Mouse (Mus musculus) large intestine, adult 2 months (tissue): Measurements from ENCODE around the gene Sestd1. TPM values are rescaled to one million over a fixed set of nuclear protein-coding genes. Genes with fewer than 3 reads are reported as not detected.
A peak's percentile ranks its signal among the peaks of the same experiment; 100 is the strongest.

ENCODE experiments used
- DNase-seq: peaks from one replicate; pipeline ENCODE4 v3.0.0-alpha.2; 2012; ENCODE audit warnings: low read depth, low spot score
- WGBS: fragments of 180-500 bp; shearing (Covaris S2); methylation state at CpG from one replicate; pipeline ENCODE4 v1.1.7; 2018; 5-methylcytosine and 5-hydroxymethylcytosine counted together
- polyA plus RNA-seq: library from polyadenylated mRNA; depleted of rRNA; stranded (reverse); fragments of >200 nt; gene quantifications from 2 replicates; pipeline ENCODE4 v1.2.3, GENCODE M21; 2012; rRNA removed

Sestd1 gene
- polyA plus RNA-seq, result 9.9 and 15.7 TPM in 2 replicates

DNA sequence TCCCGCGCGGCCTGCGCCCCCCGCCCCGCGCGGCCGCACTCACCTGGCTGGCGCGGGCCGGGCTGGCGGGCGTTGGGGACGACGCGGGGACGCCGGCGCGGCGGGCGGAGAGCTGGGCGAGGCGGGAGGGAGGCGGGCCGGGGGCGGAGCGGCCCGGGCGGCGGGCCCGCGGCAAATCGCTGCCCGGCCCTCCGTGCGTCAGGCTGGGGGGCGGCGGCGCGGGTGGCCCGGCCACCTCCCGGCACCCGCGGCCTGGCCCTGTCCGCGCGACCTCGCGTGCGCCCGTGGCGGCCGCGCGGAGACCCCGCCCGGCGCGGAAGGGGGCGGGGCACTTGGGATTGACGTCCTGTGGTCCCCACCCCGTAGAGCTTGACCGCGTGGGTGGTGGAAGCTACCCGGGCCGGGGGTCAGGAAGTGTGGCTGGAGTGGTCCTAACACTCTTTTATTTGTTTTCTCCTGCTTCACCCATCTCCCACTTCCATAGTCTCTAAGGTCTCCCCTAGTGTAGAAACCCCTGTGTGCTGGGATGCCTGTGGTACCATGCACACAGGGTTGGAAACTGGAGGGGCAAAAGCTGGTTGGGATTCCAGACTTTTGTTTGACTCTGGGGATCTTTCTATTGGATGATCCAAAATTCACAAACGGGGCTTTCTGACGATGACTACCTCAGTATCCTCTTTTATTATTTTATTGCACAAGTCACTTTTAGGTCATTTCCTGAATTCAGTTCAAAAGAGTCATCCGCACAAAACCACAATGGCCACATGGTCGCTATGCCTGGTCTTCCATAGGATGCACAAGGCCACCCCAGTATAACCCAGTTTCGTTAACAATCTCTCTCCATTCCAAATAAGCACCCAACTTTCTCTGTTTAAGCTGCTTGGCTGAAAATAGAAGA, at the start of gene Sestd1:
Gene Sestd1, minus strand, starts transcription at position 81 of the 898 bp plus-strand sequence.
- no peak for DNase-seq
- 5% methylated on average over 63 of the region's 73 CpGs for WGBS

DNA sequence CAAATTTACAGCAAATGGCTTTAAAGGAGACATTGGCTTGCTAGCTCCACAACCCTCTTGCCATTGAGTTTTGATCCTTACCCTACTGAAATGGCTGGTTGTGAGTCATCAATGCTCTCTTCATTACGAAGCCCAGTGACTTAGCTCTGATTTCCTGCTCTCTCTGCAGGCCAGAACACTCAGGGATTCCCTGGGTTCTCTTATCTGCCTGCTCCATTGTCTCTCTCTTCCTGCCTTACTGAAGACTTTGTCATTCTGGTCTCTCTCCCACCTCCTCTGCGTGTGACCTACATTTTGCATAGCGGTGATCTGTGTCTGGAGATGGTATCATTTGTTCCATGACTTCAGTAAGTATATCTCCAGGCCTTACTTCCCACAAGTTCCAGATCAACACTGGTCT, 46.9 kb upstream of the Sestd1 start:
- no peak for DNase-seq
- WGBS, result 81% methylated on average over 3 of the region's 3 CpGs

DNA sequence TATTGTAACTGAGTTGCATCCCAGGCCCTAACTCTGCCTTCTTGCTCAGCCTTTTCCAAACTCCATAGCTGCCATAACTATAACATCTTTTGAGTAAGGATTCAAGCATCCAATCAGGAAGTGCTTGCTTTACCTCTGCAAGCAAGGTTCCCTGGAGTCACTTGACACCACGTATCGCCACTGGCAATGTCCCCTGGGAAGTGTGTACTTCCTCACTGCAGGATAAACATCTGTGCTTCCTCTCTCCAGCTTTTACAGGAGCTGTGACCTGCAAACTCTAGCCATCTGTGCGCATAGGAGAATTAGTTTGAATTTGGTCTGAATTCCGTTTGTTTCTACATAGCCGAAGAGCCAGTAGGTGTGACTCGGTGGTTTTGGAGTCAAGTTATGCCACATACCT, 43.3 kb upstream of the Sestd1 start:
- 51% methylated on average over 6 of the region's 6 CpGs for WGBS
- DNase-seq, result no peak

DNA sequence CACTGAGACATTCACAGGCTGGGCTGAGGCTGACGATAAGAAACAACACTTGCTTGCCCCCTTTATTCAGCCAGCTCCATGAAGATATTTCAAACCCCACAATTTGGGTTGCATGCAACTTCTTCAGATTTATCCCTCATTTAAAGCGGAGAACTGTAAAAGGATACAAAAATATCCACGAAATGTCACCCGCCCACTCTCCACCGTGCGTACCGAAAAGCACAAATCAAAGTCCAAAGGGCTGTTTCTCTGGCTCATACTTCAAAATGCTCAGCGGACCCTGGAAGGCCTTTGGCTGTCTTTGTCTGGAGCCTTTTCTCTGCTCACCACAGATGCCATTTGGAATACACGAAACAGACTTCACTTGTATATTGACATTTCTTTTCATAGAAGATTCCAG, 42.8 kb upstream of the Sestd1 start:
- no peak for DNase-seq
- WGBS, result 38% methylated on average over 9 of the region's 9 CpGs

DNA sequence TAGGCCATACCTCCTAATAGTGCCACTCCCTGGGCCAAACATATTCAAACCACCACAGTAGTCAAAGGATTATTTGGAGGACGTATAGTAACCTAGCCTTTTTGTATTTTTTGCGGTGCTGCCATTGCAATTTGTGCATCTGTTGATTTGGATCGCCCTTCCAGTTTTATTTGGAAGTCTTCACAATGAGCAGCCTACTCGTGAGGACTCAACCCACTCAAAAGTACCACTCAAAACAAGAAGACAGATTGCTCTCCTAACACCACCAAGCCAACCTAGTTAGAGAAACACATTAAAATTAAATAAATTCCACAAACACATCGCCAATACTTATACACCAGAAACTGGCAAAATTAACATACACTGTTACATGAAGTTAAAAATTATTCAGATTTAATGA, 38.8 kb upstream of the Sestd1 start:
- DNase-seq, result no peak
- 95% methylated on average over 5 of the region's 5 CpGs for WGBS

DNA sequence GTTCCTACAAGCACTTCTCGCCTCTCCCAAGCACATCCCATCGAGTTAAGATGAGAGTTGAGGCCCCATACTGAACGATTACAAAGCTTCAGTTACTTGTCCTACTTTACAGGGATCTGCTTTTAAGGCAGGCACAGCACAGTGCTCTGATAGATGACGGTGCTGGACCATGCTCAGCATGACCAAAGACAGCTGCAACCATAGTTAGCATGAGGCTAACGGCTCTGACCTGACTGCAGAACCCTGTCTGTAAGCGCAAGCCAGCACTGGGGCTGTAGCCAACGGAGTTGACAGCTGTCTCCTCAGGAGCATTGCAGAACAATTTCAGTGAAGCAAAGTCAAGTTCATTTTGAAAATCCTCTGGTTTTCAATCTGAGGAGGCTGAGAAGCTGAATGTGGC, 36.6 kb upstream of the Sestd1 start:
- DNase-seq, result no peak
- WGBS, result 47% methylated on average over 7 of the region's 7 CpGs

DNA sequence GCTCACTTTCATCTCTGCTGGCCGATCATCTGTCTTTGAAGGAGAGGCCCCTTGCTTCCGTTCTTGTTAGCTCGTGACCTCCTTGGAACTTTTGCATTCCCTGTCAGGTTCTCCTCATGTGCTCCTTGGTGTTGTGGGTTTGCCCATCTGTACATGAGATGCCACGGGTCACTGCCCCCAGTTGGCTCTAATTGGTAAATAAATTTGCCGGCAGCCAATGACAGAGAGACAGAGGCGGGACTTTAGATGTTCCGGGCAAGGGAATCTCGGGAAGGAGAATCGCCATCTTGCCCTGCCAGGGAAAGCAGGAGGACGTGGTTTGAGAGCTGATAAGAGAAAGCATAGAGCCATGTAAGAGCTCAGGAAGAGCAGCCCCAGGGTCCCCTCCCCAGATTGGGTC, 33.5 kb upstream of the Sestd1 start:
- 90% methylated on average over 10 of the region's 10 CpGs for WGBS
- DNase-seq, result no peak

DNA sequence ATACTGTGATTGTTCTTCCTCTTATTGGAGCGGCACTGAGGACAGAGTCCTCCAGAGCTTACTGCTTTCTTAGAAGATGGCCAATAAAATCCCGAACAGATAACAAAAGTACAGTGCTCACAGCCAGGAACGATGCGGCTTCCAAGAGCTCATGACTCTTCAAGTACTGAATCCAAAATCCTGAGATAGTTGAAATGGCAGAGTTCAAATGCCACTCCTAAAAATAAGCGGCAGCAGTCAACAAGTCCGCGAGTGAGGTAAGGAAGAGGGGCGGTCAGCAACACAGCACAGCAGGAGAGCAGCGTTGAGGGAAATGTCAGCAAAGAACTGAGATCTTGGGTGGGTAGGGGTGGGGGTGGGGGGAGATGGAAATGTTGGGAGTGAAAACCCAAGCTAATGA, 32.2 kb upstream of the Sestd1 start:
- 33% methylated on average over 9 of the region's 9 CpGs for WGBS
- no peak for DNase-seq

DNA sequence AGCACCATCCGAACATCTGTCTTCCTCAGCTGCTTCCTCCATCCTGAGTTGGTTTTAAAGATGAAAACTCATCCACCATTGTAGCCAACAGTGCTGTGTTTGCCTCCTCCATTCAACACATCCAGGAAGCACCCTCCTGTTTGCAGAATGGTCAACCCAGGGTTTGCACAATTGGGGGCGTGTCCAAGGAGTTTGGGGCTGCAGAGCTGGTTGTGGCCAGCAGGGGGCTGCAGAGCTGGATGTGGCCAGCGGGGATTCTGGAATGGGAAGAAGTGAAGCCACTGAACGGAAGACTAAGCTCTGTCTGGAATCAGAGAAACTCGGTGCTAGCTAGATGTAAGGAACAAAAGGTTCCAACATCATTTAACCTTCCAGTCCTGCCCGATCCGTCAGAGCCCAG, 28.9 kb upstream of the Sestd1 start:
- peak; percentile 7 for DNase-seq
- 53% methylated on average over 7 of the region's 7 CpGs for WGBS

DNA sequence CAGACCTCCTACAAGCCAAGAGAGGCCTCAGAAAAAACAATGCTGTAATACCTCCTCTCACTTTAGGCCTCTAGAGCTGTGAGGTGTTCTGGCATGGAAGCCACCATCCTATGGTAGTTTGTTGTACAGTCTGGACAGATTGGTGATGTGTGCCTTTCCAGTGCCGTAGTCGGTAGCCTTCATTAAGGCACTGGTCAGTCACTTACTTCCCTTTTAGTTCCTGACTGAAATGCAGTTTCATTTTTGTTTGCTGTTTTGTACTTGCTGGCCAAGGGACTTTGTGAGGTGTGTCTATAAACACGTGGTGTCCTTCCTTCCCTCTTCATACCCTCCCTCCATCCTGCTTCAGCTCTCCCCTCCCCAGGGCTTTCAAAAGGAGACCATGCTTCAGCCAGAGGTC, 24.1 kb upstream of the Sestd1 start:
- no peak for DNase-seq
- WGBS, result 62% methylated on average over 3 of the region's 3 CpGs

DNA sequence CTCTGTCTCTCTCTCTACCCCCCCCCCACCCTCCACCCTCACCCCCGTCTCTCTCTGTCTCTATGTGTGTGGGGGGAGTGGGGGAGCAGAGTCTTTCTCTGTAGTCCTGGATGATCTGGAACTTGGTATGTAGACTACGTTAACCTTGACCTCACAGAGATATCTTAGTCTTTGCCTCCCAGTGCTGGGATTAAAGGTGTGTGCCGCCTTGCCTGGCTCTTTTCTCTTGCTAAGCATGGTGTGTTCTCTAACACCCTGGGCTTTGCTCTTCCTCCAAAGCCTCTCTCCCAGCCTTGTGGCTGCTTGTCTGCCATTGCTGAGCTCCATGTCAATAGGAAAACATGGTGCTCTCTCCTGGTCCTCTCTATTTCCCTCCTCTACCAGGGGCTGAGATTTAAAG, 23.3 kb upstream of the Sestd1 start:
- 89% methylated on average over 3 of the region's 3 CpGs for WGBS
- DNase-seq, result no peak

DNA sequence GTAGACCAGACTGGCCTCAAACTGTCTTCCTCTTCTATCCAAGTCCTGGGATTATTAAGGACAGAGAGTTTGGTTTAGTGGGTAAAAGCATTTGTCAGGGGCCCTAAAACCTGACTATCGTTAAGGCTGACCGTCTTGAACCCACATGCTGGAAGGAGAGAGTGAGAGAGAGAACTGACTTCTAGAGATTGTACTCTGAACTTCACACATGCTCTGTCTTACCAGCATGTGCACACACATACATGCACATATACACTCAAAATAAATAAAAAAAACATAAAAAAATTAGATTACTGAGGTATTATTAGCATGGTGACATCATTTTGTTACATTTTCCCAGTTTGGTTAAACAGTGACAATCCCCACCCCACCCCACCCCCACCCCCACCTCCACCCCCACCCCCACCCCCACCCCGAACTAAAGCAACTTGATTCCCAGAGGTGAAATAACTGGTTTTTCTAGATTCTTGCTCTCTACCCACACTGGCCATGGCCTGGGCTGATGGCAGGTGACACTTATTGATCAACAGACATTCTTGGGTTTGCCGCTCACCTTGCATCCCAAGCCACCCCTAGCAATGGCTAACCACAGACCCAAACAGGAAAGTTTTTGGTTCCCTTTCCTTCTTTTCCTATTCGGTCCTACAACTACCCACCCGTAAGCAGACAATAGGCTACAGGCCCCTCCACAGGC, 22.4 kb upstream of the Sestd1 start:
- WGBS, result 38% methylated on average over 6 of the region's 6 CpGs
- no peak for DNase-seq

DNA sequence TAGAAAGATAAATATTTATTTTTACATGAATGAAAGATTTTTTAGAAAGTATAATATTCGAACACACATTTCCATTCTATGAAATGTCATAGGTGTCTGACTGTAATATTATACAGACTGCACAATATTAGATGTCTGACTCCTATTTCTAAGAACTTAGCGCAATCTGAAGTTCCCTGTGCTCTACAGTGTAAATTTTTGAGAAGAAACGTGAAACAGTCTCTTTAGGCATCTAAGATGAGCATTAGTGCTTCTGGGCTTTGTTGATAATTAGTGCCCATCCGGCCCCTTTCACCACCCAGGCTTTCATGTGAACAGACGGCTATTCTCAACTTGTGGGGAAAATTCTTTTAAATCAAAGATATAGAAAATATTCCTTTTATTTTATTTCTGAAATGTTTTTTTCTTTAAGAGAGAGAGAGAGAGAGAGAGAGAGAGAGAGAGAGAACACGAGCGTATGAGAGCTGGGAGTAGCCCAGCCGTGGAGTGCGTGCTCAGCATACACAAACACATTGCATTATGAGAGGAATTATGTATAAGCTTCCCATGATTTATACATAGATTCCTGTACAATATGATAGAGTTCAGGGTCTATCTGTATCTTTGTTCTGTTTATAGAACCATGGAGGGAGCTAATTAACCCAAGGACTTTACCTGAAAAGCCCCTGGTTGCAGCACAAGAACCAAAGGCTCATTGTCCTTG, 21.4 kb upstream of the Sestd1 start:
- DNase-seq, result no peak
- 86% methylated on average over 9 of the region's 9 CpGs for WGBS

DNA sequence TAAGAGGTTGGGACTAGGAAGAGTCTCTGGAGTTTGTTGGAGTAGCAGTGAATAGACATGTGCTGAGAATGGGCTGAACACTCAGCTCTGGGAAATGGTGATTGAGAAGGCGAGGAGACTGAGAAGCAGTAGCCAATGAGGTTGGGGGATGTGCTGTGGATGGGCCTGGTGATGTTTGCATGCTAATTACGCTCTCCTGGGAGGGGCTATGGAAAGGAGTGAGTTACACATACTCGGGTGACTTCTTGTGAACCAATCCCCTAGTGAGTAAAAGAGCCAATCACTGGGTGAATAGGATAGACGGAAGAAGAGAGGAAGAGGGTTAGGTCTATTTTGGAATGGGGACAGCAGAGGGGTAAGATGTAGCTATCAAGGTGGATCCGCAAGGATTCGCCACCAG, 9.3 kb upstream of the Sestd1 start:
- DNase-seq, result no peak
- WGBS, result 80% methylated on average over 6 of the region's 6 CpGs

DNA sequence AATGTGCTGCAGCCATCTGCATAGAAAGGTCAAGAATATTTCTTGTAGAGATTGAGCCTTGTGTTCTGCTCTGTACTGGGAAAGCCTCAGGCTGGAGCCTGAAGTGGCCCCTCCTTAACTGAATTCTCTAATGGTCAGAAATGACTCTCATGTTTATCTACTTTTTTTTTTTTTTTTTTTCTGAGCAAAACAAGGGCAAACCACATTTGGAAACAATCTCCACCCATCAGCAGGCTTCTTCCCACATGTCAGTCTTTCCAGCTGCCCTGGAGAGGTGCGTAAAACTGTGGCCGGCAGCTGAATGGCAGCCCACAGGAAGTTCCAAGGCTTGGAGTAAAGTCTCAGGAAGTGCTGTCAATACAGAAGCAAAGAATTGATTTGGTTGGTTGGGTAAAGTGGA, 6.4 kb upstream of the Sestd1 start:
- no peak for DNase-seq
- WGBS, result 64% methylated on average over 2 of the region's 2 CpGs

DNA sequence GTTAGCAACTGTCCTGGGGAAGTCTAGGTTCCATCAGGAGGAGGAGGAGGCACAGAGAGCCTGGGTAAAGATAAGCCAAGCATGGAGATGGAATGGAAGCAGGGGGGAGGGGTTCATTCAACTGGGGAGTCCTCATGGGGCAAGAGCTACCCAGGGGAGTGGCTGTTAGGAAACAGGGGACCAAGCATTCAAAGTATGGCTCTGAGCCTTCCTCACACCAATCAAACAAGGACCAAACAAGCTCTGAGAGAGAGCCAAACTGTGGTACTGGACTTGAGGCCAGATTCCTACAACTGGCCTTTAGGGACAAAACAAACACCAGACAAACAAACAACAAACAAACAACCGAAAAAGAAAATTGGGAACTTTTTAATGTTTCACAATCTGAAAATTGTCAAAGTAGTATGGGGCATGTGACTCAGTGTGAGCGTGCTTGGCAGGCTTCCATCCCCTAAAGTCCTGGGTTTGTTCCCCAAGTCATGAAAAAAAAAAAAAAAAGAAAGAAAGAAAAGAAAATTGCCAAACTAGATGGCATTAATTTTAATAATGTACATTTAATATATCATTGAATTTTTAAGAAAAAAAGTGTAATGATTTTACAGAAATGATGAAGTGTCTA, 4.0 kb upstream of the Sestd1 start:
- WGBS, result 51% methylated on average over 2 of the region's 2 CpGs
- no peak for DNase-seq

DNA sequence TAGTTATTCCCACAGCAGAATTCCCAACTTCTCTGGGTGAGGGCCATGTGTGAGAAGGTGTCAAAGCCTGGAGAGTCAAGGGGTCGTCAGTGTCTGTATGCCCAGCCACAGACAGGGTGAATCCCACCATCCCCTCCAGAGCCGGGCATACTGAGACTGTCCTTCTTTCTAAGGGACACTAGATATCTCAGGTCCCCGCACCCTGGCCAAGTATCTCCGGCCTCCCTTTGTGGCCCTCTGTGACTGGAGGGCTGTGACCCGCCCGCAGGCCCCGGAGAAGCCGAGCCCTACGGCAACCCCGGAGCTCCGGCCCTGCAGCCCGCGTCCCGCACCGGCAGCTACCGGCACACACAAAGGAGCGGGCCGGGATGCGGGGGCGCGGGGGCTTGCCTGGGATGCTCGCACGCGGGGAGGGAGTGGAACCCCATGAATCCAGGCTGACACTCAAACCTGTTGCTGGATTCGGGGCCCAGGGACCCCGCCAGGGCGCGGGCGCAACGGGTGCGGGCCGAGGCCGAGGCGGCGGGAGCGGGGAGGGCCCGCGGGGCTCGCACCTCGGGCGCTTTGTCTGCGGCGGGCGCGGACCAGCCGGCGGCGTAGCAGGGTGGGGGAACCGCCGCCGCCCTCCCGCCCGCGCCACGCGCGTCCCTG, 406 bp downstream of the Sestd1 start:
- no peak for DNase-seq
- 1% methylated on average over 44 of the region's 57 CpGs for WGBS

DNA sequence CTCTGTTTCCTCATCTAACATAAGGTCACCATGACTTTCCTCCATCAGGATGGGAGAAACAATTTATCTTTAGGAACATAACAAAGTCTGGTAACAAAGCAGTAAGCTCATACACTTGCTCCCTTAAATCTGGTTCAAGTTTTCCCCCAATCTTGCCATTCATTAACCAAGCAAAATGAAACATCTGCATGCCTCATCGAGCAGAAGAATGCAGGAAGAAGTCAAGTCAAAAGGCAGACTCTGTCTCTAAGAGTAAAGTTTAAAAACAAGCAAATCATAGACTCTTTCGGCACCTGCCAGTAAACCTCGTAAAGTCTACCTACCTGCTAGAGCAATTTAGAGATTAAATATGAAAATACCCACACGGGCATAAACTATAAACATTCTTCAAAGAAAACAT, 3.1 kb downstream of the Sestd1 start:
- no peak for DNase-seq
- 26% methylated on average over 4 of the region's 4 CpGs for WGBS

DNA sequence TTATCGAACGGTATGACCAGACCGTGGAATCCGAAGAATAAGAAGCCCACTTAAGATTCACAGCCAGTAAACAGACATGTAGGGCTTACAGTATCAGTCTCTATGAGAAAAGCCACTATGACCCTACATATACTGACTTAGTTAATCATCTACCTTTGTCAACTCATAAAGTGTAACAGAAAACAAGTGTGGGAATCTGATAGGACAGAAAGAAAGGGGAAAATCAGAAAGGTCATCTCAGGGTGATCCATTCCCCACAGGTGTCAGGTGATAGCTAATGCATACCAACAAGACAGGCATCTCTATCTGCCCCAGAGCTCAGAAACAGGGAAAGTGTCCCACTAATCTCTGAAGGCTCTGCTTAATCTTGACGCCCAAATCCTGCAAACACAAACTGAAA, 4.5 kb downstream of the Sestd1 start:
- 32% methylated on average over 5 of the region's 5 CpGs for WGBS
- peak; percentile 59 for DNase-seq
